Mouse (Mus musculus) embryonic fibroblast, embryonic 13.5 days (primary cell): ENCODE measurements at regions not wholly inside any gene's neighbourhood (a gene's known extent, or its start where the extent isn't known, plus 50 kb on each side); places are given as distances from the start of the nearest gene placed in this dataset.

Experiments
- H3K27ac ChIP-seq: 2 replicates; pipeline ENCODE4 v1.5.1; 2012; ENCODE audit warnings: low read length, control low read depth, inconsistent platforms; ENCODE audit not compliant: insufficient read depth
- H3K4me1 ChIP-seq: 2 replicates; pipeline ENCODE4 v1.6.1; 2011; ENCODE audit warnings: low read length; ENCODE audit not compliant: control insufficient read depth, insufficient read depth
- H3K4me3 ChIP-seq: 2 replicates; pipeline ENCODE4 v1.5.1; 2011; ENCODE audit warnings: mild to moderate bottlenecking, control low read depth, low read length; ENCODE audit not compliant: insufficient read depth
- CTCF ChIP-seq: IDR thresholded peaks from 2 replicates; pipeline ENCODE4 v1.5.1; 2011; ENCODE audit warnings: mild to moderate bottlenecking, control low read depth, low read length, moderate library complexity, borderline replicate concordance; ENCODE audit not compliant: insufficient read depth
- POLR2A ChIP-seq: IDR thresholded peaks from 2 replicates; pipeline ENCODE4 v1.6.1; 2011; ENCODE audit warnings: low read depth, mild to moderate bottlenecking, control low read depth, low read length, moderate library complexity

DNA sequence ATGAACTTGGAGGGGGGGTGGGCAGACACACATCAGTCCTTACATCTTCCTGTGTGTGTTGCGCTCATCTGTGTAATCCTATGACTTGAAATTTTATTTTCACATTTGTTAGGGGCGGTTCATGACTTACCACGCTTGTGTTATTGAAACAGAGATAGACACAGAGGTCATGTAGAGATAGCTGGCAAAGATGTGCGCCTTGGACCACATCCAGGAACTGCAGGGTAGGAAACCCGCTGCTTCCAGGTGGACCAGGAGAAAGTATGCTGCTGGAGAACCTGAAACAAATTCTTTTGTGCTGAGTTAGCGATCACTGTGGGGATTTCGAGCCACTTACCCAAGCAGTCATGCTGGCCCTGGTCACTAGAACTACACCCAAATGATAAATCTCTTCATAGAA, 89.1 kb downstream of the Kcnj2 start:
- TF ChIP-seq CTCF (no peak), POLR2A (no peak)
- H3K27ac ChIP-seq = no peak overlapping the region
- H3K4me3 ChIP-seq = no peak overlapping the region
- H3K4me1 ChIP-seq = no peaks in the 10 kb centered on the region

DNA sequence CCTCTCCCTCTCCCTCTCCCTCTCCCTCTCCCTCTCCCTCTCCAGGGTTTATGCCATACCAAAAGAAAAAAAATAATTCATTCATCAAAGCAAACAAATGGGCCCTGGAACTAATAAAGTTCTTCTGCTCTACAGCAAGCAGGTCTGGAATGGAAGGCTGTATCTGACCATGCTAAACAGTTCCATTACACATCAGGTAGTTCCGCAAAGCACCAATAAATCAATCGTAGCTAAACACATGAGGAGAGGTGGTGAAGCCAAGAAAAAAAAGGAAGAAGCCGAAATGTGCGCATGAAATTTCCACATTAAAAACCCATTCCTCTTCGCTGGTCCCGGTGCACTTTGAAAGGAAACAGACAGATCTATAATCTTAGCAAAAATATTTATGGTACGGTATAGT, 89.8 kb downstream of the Kcnj2 start:
- Histone ChIP-seq H3K4me3 (no peak overlapping the region), H3K27ac (no peak overlapping the region), H3K4me1 (no peaks in the 10 kb centered on the region)
- no peak for TF ChIP-seq POLR2A
- no peak for TF ChIP-seq CTCF

DNA sequence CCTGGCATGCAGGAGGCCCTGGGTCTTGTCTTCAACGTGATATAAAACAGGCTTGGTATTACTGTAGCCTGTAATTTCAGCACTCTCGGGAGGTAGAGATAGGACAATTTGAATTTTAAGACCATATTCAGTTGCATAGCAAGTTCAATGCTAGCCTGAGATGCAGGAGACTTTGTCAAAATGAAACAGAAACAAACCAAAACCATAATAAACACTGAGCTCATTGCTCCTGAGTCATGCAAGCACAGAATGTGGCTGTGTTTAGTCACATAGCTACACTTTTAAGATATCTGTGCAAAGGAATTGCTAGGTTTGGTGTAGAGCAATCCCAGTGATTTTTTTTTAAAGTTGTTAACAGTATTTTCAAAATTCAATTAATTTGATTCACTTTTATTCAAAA, 93.3 kb downstream of the Kcnj2 start:
- no peak for TF ChIP-seq CTCF
- TF ChIP-seq POLR2A = no peak
- Histone ChIP-seq H3K4me1 (no peaks in the 10 kb centered on the region), H3K27ac (no peak overlapping the region), H3K4me3 (no peak overlapping the region)

DNA sequence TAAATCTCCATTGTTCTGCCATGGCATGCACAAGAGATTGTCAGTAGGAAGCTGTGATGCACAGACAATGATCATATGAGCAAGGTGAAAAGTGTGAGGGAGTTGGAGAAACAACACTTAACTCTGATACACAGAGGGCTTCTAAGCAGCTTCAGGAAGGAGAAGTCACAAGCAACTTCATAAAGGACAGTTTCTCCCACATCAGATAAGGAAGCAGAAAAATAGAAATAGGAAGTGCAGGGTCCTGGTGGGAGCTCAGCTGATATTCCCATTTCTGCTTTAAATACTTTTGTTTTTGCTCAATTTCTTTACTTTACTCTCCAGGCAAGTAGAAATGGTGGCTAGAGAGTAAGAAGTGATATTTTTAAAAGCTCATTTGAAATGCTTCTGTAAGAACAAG, 98.9 kb downstream of the Kcnj2 start:
- no peak overlapping the region for H3K4me3 ChIP-seq
- H3K4me1 ChIP-seq = no peaks in the 10 kb centered on the region
- TF ChIP-seq CTCF (no peak), POLR2A (no peak)
- H3K27ac ChIP-seq = no peak overlapping the region

- TF ChIP-seq CTCF (no peak), POLR2A (no peak)
- Histone ChIP-seq H3K27ac (no peak overlapping the region), H3K4me1 (no peaks in the 10 kb centered on the region), H3K4me3 (no peak overlapping the region)
These were observed 104.3 kb downstream of the Kcnj2 start for GRCm38 (mm10) chr11:111170174-111170800.

- no peak overlapping the region for H3K4me3 ChIP-seq
- H3K4me1 ChIP-seq = no peaks in the 10 kb centered on the region
- no peak overlapping the region for H3K27ac ChIP-seq
- TF ChIP-seq CTCF (no peak), POLR2A (no peak)
These were observed 107.6 kb downstream of the Kcnj2 start for GRCm38 (mm10) chr11:111173525-111173924.

GRCm38 (mm10) chr11:111175566-111175965, 109.6 kb downstream of the Kcnj2 start:
- Histone ChIP-seq H3K4me3 (no peak overlapping the region), H3K4me1 (no peaks in the 10 kb centered on the region), H3K27ac (no peak overlapping the region)
- no peak for TF ChIP-seq CTCF

- no peaks in the 10 kb centered on the region for H3K4me1 ChIP-seq
- H3K27ac ChIP-seq = no peak overlapping the region
- TF ChIP-seq POLR2A = no peak
- TF ChIP-seq CTCF = no peak
- no peak overlapping the region for H3K4me3 ChIP-seq
These were observed 111.6 kb downstream of the Kcnj2 start for GRCm38 (mm10) chr11:111177516-111177915.

DNA sequence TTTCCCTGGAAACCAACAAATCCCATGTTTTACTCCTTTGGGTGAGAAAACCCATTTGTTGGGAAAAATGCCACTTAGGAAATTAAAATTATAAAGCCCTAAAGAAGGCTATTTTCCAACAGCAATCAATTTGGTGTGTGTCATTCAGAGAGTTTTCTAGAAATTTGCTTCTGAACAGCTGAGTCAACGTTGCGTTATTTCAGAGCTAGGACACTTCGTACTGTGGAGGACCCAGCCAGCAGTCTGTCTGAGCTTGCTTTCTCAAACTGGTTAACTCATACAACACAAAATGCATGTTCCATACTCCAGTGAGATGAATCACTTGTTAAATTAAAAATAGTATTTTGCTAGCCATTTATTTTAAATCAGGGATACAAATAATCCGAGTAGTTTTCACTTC, 131.5 kb downstream of the Kcnj2 start:
- TF ChIP-seq POLR2A = no peak
- no peak for TF ChIP-seq CTCF
- H3K4me3 ChIP-seq = no peak overlapping the region

DNA sequence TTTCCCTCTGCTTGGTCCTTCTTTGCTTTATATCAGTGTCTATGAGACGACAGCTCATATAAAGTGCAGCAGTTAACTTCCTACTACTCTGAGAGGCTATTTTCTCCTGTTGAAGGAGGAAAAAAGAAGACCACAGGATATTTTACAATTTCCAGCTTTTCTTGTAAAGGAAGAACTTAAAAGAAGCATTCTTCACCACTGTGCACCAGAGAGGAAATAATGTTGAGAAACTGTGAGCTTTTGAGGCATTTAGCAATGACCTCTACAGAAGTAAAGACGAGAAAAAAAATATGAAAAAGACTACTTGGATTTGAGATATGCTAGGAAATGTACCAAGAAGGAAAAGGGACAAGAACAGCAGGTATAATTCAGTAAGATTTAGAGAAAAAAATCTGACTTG, 134.5 kb downstream of the Kcnj2 start:
- TF ChIP-seq CTCF = no peak
- Histone ChIP-seq H3K4me1 (no peaks in the 10 kb centered on the region), H3K27ac (no peak overlapping the region), H3K4me3 (no peak overlapping the region)

More for the DNA sequence above, 131.5 kb downstream of the Kcnj2 start:
- no peaks in the 10 kb centered on the region for H3K4me1 ChIP-seq
- no peak overlapping the region for H3K27ac ChIP-seq

- TF ChIP-seq POLR2A (no peak), CTCF (no peak)
These were observed 136.8 kb downstream of the Kcnj2 start for GRCm38 (mm10) chr11:111202780-111203179.

DNA sequence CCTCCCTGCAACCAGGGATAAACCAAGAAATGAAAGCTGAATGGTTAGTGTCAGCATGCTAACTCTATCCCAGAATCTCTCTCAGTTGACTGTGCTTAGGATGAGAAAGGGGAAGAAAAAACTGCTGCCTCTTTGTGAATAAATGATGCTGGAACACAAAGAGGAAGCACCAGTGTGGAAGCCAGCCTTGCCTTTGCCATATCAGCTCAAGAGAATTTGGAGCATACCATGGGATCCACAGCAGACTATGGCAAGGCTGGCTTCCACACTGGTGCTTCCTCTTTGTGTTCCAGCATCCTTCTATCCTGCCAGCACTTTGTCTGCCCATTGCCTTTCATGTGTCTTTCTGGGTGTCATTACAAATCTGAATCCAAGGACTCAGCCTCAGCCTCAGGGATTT, 144.6 kb downstream of the Kcnj2 start:
- no peak overlapping the region for H3K27ac ChIP-seq
- TF ChIP-seq CTCF = no peak
- TF ChIP-seq POLR2A = no peak
- no peak overlapping the region for H3K4me3 ChIP-seq
- H3K4me1 ChIP-seq = no peaks in the 10 kb centered on the region

More at GRCm38 (mm10) chr11:111202780-111203179, 136.8 kb downstream of the Kcnj2 start:
- Histone ChIP-seq H3K4me1 (no peaks in the 10 kb centered on the region), H3K27ac (no peak overlapping the region), H3K4me3 (no peak overlapping the region)
